Mouse (Mus musculus): ENCODE measurements around the gene Cntf. TPM values are rescaled to one million over a fixed set of nuclear protein-coding genes. Genes with fewer than 3 reads are reported as not detected.
"Not testable (repeated sequence)": the region's sequence is repeated elsewhere in the genome, so short reads cannot be mapped to it uniquely, and the experiment has no call there.

Cntf gene
- polyA plus RNA-seq, 1 experiment from 2014 or later: 0.41 TPM

DNA sequence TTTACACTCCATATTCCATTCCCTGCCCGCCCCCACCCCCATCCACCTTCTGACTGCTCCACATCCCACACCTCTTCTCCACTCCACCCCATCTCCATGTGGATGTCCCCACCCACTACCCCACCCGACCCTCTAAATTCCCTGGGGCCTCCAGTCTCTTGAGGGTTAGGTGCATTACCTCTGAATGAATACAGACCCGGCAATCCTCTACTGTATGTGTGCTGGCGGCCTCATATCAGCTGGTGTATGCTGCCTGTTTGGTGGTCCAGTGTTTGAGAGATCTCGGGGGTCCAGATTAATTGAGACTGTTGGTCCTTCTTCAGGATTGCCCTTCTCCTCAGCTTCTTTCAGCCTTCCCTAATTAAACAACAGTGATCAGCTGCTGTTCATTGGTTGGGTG is 44.5 kb downstream of the Cntf start:
- ATAC-seq (ENCODE audit: insufficient number of reproducible peaks, insufficient read depth, low FRiP score, low read depth); H3K36me3 ChIP-seq (ENCODE audit: control insufficient read depth, insufficient read depth, low read length); H3K4me3 ChIP-seq (ENCODE audit: control insufficient read depth in 1 of 2, insufficient read depth in 1 of 2, low read depth in 1 of 2, low read length in 2 of 2); H3K4me2 ChIP-seq (ENCODE audit: low read length); H3K9ac ChIP-seq (ENCODE audit: low read length); H3K27me3 ChIP-seq (ENCODE audit: control insufficient read depth, insufficient read depth, low read length); H3K27ac ChIP-seq (replicated peaks in 1 of 2; ENCODE audit: control insufficient read depth in 1 of 2, insufficient read depth in 1 of 2, low read depth in 2 of 2, low read length in 2 of 2); H3K4me1 ChIP-seq (ENCODE audit: control insufficient read depth in 2 of 2, insufficient read depth in 2 of 2, low read length in 2 of 2); H3K9me3 ChIP-seq (ENCODE audit: control insufficient read depth, low read length): not testable (repeated sequence)
- WGBS: 83% methylated on average over 5 of the region's 5 CpGs

DNA sequence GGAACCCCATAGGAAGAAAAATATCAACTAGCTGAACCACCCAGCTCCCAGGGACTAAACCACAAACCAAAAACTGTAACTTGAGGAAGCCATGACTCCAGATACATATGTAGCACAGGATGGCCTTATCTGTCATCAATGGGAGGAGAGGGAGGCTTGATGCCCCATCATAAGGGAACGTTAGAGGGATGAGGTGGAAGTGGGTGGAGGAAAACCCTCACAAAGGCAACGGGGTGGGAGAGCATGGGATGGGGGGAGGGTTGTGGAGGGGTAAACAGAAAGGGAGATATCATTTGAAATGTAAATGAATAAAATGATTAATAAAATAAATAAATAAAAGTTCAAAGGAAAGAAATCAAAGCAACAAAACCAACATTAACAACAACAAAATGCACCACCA is 45.0 kb downstream of the Cntf start:
- Histone ChIP-seq H3K9ac (ENCODE audit: low read length) (no peak overlapping the region), H3K4me1 (ENCODE audit: control insufficient read depth in 2 of 2, insufficient read depth in 2 of 2, low read length in 2 of 2) (no peaks in the 10 kb centered on the region), H3K9me3 (ENCODE audit: control insufficient read depth, low read length) (no peaks in the 10 kb centered on the region), H3K27ac (replicated peaks in 1 of 2; ENCODE audit: control insufficient read depth in 1 of 2, insufficient read depth in 1 of 2, low read depth in 2 of 2, low read length in 2 of 2) (no peak overlapping the region), H3K4me3 (ENCODE audit: control insufficient read depth in 1 of 2, insufficient read depth in 1 of 2, low read depth in 1 of 2, low read length in 2 of 2) (no peak overlapping the region), H3K36me3 (ENCODE audit: control insufficient read depth, insufficient read depth, low read length) (no peaks in the 10 kb centered on the region), H3K27me3 (ENCODE audit: control insufficient read depth, insufficient read depth, low read length) (no peaks in the 10 kb centered on the region), H3K4me2 (ENCODE audit: low read length) (no peak overlapping the region)
- 55% methylated on average over 2 of the region's 2 CpGs for WGBS
- ATAC-seq (ENCODE audit: insufficient number of reproducible peaks, insufficient read depth, low FRiP score, low read depth): no peak

DNA sequence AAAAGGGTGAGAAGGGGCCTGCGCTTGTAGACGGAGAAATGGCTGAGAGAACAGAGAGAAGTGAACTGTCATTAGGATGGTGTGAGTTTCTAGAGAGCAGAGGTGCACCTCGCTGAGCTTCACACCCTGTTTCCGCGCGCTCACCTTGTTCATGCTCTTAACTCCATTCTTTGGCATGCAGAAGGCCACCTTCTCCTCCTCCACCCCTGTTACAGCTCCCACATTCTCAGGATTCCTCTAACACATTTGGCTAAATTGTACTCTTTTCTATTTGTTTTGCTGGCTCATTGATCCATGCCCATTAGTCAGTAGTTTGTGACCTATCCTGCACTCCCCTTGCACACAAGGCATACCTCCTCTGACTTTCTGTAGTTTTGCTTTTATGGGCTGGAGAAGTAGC is 46.2 kb downstream of the Cntf start:
- WGBS: 77% methylated on average over 6 of the region's 6 CpGs

More for the DNA sequence above, 46.2 kb downstream of the Cntf start:
- H3K9ac ChIP-seq (ENCODE audit: low read length): no peak overlapping the region
- H3K4me3 ChIP-seq (ENCODE audit: control insufficient read depth in 1 of 2, insufficient read depth in 1 of 2, low read depth in 1 of 2, low read length in 2 of 2): no peak overlapping the region
- no peak for ATAC-seq (ENCODE audit: insufficient number of reproducible peaks, insufficient read depth, low FRiP score, low read depth)
- H3K27ac ChIP-seq (replicated peaks in 1 of 2; ENCODE audit: control insufficient read depth in 1 of 2, insufficient read depth in 1 of 2, low read depth in 2 of 2, low read length in 2 of 2): no peak overlapping the region
- no peak overlapping the region for H3K4me2 ChIP-seq (ENCODE audit: low read length)
- H3K9me3 ChIP-seq (ENCODE audit: control insufficient read depth, low read length): no peaks in the 10 kb centered on the region
- H3K4me1 ChIP-seq (ENCODE audit: control insufficient read depth in 2 of 2, insufficient read depth in 2 of 2, low read length in 2 of 2): no peaks in the 10 kb centered on the region
- H3K36me3 ChIP-seq (ENCODE audit: control insufficient read depth, insufficient read depth, low read length): no peaks in the 10 kb centered on the region
- no peaks in the 10 kb centered on the region for H3K27me3 ChIP-seq (ENCODE audit: control insufficient read depth, insufficient read depth, low read length)

Other genes with a start within 250 kb of the Cntf start
- gene Fam111a, start 219.9 kb downstream of the Cntf start, polyA plus RNA-seq (2014; fragmentation: Nextera tagmentation; extraction: Ambion mirVana): 16.2 and 19.4 TPM in 2 replicates
- gene Gm4952, start 165.7 kb downstream of the Cntf start, polyA plus RNA-seq (2014; fragmentation: Nextera tagmentation; extraction: Ambion mirVana): not detected in 2 replicates
- not detected in 2 replicates for gene Glyat, start 132.3 kb downstream of the Cntf start, polyA plus RNA-seq (2014; fragmentation: Nextera tagmentation; extraction: Ambion mirVana)
- not detected in 2 replicates for gene Olfr1442, start 95.2 kb downstream of the Cntf start, polyA plus RNA-seq (2014; fragmentation: Nextera tagmentation; extraction: Ambion mirVana)
- not detected in 2 replicates for gene Olfr1443, start 87.5 kb downstream of the Cntf start, polyA plus RNA-seq (2014; fragmentation: Nextera tagmentation; extraction: Ambion mirVana)
- not detected in 2 replicates for gene Keg1, start 69.8 kb downstream of the Cntf start, polyA plus RNA-seq (2014; fragmentation: Nextera tagmentation; extraction: Ambion mirVana)
- 9.8 and 10.3 TPM in 2 replicates for gene Zfp91, start 30.5 kb upstream of the Cntf start, polyA plus RNA-seq (2014; fragmentation: Nextera tagmentation; extraction: Ambion mirVana)
- 0.92 and 2.9 TPM in 2 replicates for gene Lpxn, start 30.6 kb upstream of the Cntf start, polyA plus RNA-seq (2014; fragmentation: Nextera tagmentation; extraction: Ambion mirVana)
- not detected in 2 replicates for gene Gm5244, start 81.0 kb upstream of the Cntf start, polyA plus RNA-seq (2014; fragmentation: Nextera tagmentation; extraction: Ambion mirVana)
- gene Olfr1444, start 91.7 kb upstream of the Cntf start, polyA plus RNA-seq (2014; fragmentation: Nextera tagmentation; extraction: Ambion mirVana): not detected in 2 replicates
- not detected in 2 replicates for gene Olfr1445, start 118.2 kb upstream of the Cntf start, polyA plus RNA-seq (2014; fragmentation: Nextera tagmentation; extraction: Ambion mirVana)
- not detected in 2 replicates for gene Olfr1446, start 127.9 kb upstream of the Cntf start, polyA plus RNA-seq (2014; fragmentation: Nextera tagmentation; extraction: Ambion mirVana)
- not detected in 2 replicates for gene Olfr1447, start 138.1 kb upstream of the Cntf start, polyA plus RNA-seq (2014; fragmentation: Nextera tagmentation; extraction: Ambion mirVana)
- not detected in 2 replicates for gene Olfr1448, start 158.8 kb upstream of the Cntf start, polyA plus RNA-seq (2014; fragmentation: Nextera tagmentation; extraction: Ambion mirVana)
- gene Olfr1449, start 165.2 kb upstream of the Cntf start, polyA plus RNA-seq (2014; fragmentation: Nextera tagmentation; extraction: Ambion mirVana): not detected in 2 replicates
- gene Olfr1450, start 184.6 kb upstream of the Cntf start, polyA plus RNA-seq (2014; fragmentation: Nextera tagmentation; extraction: Ambion mirVana): not detected in 2 replicates
- gene Olfr1451, start 229.4 kb upstream of the Cntf start, polyA plus RNA-seq (2014; fragmentation: Nextera tagmentation; extraction: Ambion mirVana): not detected in 2 replicates

All from heart, embryonic 14.5 days (tissue).